Mouse (Mus musculus): Measurements from ENCODE around the gene Cox17. TPM values are rescaled to one million over a fixed set of nuclear protein-coding genes. Genes with fewer than 3 reads are reported as not detected.
"Not testable (repeated sequence)": the region's sequence is repeated elsewhere in the genome, so short reads cannot be mapped to it uniquely, and the experiment has no call there.

Cox17 gene
- total and polyA plus RNA-seq, 2 experiments from 2014 or later: 12.9 to 80.3 TPM

DNA sequence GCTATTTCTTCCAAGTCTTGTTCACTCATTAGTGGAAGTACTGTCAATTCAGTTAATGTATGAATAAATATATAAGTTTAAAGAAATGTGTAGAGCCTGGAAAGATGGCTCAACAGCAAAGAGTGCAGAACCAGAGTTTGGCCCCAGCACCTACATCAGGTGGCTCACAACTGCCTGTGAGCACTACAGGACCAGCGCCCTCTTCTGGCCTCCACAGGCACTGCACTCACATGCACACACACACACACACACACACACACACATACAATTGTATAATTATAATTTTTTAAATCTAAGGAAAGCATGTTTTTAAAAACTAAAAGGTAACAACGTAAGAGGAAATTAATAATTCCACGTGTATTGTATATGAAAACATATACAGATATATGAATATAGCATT, 17.5 kb upstream of the Cox17 start:
- H3K4me3 ChIP-seq (ENCODE audit: low read depth, low read length): no peak overlapping the region
- WGBS: 87% methylated on average over 3 of the region's 3 CpGs
- ATAC-seq (no peak), DNase-seq (no peak)
- 0 out of 2 replicates have a peak, but pooled peaks have one; percentile 15 for TF ChIP-seq CTCF (IDR thresholded peaks at IDR 0.05; ENCODE audit: low read depth)
- no peak overlapping the region for H3K4me2 ChIP-seq (ENCODE audit: low read depth)
- H3K9ac ChIP-seq: no peak overlapping the region
- no peaks in the 10 kb centered on the region for H3K4me1 ChIP-seq (ENCODE audit: insufficient read depth)
- no peaks in the 10 kb centered on the region for H3K36me3 ChIP-seq (ENCODE audit: insufficient read depth)
- H3K27ac ChIP-seq (ENCODE audit: low read depth, low read length): no peak overlapping the region
- H3K9me3 ChIP-seq (ENCODE audit: low read length): no peaks in the 10 kb centered on the region
- no peaks in the 10 kb centered on the region for H3K27me3 ChIP-seq (ENCODE audit: insufficient read depth, low read length)

DNA sequence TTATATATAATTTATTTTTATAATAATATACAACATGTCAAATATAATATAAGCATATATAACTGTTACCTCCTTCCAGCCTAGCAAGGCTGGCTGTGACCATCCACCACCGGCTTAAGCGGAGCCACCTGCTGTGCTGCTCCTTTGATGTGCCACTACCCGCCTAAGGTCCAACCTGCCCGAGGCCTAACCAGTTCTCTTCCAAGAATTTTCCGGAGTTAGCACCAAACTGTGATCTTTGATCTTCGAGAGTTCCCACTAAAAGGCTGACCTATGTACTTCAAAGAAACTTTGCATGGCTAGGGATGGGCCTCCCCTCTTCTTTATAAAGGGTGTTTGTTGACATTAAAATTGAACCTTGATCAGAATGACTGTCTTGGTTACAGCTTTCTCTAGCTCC, 12.4 kb upstream of the Cox17 start:
- 44% methylated on average over 6 of the region's 6 CpGs for WGBS

GRCm38 (mm10) chr16:38338077-38338476, 8.7 kb upstream of the Cox17 start:
- H3K27me3 ChIP-seq (ENCODE audit: insufficient read depth, low read length); H3K4me2 ChIP-seq (ENCODE audit: low read depth); DNase-seq; H3K9ac ChIP-seq; H3K4me1 ChIP-seq (ENCODE audit: insufficient read depth); H3K36me3 ChIP-seq (ENCODE audit: insufficient read depth); H3K4me3 ChIP-seq (ENCODE audit: low read depth, low read length); H3K9me3 ChIP-seq (ENCODE audit: low read length); ATAC-seq; H3K27ac ChIP-seq (ENCODE audit: low read depth, low read length): not testable (repeated sequence)
- WGBS: 91% methylated on average over 4 of the region's 4 CpGs

More for the DNA sequence above, 12.4 kb upstream of the Cox17 start:
- Histone ChIP-seq H3K27me3 (ENCODE audit: insufficient read depth, low read length) (no peaks in the 10 kb centered on the region), H3K9me3 (ENCODE audit: low read length) (no peaks in the 10 kb centered on the region), H3K4me1 (ENCODE audit: insufficient read depth) (no peaks in the 10 kb centered on the region), H3K4me2 (ENCODE audit: low read depth) (no peak overlapping the region), H3K9ac (no peak overlapping the region), H3K27ac (ENCODE audit: low read depth, low read length) (no peak overlapping the region), H3K36me3 (ENCODE audit: insufficient read depth) (no peaks in the 10 kb centered on the region), H3K4me3 (ENCODE audit: low read depth, low read length) (no peak overlapping the region)
- no peak for TF ChIP-seq CTCF (IDR thresholded peaks at IDR 0.05; ENCODE audit: low read depth)
- no peak for DNase-seq
- ATAC-seq: no peak

DNA sequence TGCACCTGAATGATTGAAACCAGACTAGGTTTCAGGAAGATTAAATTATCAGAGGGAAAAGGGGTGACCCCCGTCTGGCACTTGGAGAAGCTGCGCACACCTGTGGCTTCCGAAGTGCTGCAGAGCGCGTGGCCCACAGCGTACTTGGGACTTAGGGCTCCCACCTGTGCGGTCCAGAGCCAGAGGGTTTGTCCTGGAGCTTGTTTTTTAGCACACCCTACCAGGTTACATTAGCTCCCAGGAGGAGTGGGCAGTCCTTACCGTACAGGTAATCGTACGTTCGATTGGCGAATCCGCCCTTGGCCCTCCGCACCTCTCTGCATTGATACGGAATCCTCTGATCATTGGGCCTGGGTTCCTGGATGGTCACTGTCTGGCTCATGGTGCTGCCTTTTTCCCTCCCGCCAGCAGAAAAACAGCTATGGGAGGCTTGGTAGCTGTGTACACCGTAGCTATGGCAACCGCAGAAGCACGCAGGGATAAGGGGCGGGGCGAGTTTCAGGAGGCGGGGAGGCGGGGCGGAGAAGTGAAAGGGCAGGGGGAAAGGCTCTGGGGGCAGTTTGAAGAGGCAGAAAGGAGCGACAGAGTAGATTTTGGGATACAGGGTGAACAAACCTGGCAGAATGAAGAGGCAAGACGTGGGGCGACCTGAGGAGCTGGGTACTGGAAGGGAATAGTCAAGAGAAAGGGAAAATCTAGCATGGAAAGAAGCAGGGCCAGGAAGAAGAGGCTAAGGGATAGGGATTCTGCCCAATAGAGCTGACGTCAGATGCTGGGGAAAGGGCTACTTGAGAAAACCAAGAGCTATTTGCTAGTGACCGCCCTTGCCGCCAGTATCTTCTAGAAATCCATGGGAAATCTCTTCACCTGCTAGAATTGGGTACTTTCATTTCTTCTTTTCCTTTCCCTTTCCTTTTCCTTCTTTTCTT, 5.1 kb upstream of the Cox17 start, which contains the start of gene Maats1:
TSS of gene Maats1 (minus strand) at position 748 of the 929 bp plus-strand sequence.
- Histone ChIP-seq H3K36me3 (ENCODE audit: insufficient read depth) (no peaks in the 10 kb centered on the region), H3K4me3 (ENCODE audit: low read depth, low read length) (peak within 1 kb of the TSS; percentile 40), H3K27me3 (ENCODE audit: insufficient read depth, low read length) (no peaks in the 10 kb centered on the region), H3K9me3 (ENCODE audit: low read length) (no peaks in the 10 kb centered on the region), H3K4me2 (ENCODE audit: low read depth) (peak within 1 kb of the TSS; percentile 54), H3K9ac (peak within 1 kb of the TSS; percentile 47), H3K27ac (ENCODE audit: low read depth, low read length) (no peak within 1 kb of the TSS), H3K4me1 (ENCODE audit: insufficient read depth) (0 out of 2 replicates have a peak, but pooled peaks cover 3% of the 10 kb centered on the region)
- peak; percentile 83 for DNase-seq
- no peak for TF ChIP-seq CTCF (IDR thresholded peaks at IDR 0.05; ENCODE audit: low read depth)
- WGBS: 8% methylated on average over 30 of the region's 30 CpGs
- ATAC-seq: peak; percentile 95

DNA sequence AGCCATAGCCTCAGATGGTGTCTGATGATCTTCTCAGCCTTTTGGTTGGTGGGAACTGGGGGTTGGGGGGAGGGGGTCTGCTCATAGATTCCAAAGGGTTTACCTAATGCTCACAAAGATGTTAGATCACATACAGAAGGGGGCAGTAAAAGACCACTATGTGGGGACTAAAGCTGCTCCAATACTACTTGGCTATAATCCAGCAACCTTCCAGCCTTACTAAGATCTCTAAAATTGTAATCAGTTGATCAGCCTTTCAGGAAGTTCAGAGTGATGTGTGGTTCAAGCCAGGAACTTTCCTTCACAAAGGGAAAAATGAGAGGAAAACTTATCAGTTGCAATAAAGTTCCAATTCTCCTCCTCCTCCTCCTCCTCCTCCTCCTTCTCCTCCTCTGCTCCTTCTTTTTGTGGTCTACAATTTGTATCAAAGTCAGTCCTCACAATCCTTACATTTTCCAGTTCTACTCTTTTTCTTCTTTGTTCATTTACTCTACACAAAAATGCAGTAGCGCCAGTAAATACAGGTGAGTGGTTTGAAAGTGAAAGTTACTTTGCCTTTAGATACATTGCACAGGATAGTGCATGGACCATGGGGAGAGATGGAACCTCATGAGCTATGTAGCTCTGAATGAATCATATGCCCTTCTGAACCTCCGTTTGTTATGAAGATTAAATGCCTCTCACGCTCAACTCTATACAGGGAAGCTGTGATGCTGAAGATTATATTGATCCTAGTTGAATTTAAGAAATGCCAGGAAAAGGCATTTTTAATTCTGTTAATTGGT, 1.7 kb upstream of the Cox17 start:
- peak; percentile 64 for TF ChIP-seq CTCF (IDR thresholded peaks at IDR 0.05; ENCODE audit: low read depth)
- WGBS: 84% methylated on average over 3 of the region's 3 CpGs
- DNase-seq: peak; percentile 66
- no peak for ATAC-seq
- Histone ChIP-seq H3K9ac (no peak overlapping the region), H3K9me3 (ENCODE audit: low read length) (no peaks in the 10 kb centered on the region), H3K4me3 (ENCODE audit: low read depth, low read length) (no peak overlapping the region), H3K27me3 (ENCODE audit: insufficient read depth, low read length) (no peaks in the 10 kb centered on the region), H3K4me2 (ENCODE audit: low read depth) (no peak overlapping the region), H3K36me3 (ENCODE audit: insufficient read depth) (peaks cover under 1% of the 10 kb centered on the region; the same call in 1 of the 2 replicates), H3K27ac (ENCODE audit: low read depth, low read length) (no peak overlapping the region), H3K4me1 (ENCODE audit: insufficient read depth) (0 out of 2 replicates have a peak, but pooled peaks cover 8% of the 10 kb centered on the region)

DNA sequence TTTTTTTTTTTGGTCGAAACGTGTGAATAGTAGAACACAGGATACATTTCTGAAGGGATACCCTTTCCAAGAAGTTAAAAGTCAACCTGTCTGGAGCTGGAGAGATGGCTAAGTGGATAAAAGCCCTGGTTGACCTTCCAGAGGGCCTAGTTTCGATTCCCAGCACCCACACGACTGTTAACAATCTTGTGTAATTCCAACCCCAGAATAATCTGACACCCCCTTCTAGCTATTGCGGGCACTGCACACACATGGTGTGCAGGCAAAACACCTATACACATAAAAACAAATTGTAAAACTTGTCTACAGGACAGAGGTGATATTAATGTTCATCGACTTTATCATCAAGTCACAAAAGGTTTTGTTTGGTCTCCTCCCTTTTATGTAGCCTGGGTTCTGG, 797 bp downstream of the Cox17 start:
- no peaks in the 10 kb centered on the region for H3K9me3 ChIP-seq (ENCODE audit: low read length)
- no peak for TF ChIP-seq CTCF (IDR thresholded peaks at IDR 0.05; ENCODE audit: low read depth)
- DNase-seq (no peak), ATAC-seq (no peak)
- H3K4me1 ChIP-seq (ENCODE audit: insufficient read depth): 0 out of 2 replicates have a peak, but pooled peaks cover 8% of the 10 kb centered on the region
- peak overlapping the region; percentile 85 for H3K4me3 ChIP-seq (ENCODE audit: low read depth, low read length)
- WGBS: 72% methylated on average over 6 of the region's 6 CpGs
- no peaks in the 10 kb centered on the region for H3K27me3 ChIP-seq (ENCODE audit: insufficient read depth, low read length)
- H3K27ac ChIP-seq (ENCODE audit: low read depth, low read length): no peak overlapping the region
- peaks cover 13% of the 10 kb centered on the region for H3K36me3 ChIP-seq (ENCODE audit: insufficient read depth)
- peak overlapping the region; percentile 81; the same call in 1 of the 2 replicates for H3K9ac ChIP-seq
- peak overlapping the region; percentile 83 for H3K4me2 ChIP-seq (ENCODE audit: low read depth)
